Mouse (Mus musculus) limb, embryonic 15.5 days (tissue): ENCODE data around the gene Shmt2. TPM values are rescaled to one million over a fixed set of nuclear protein-coding genes. Genes with fewer than 3 reads are reported as not detected.
A peak's percentile ranks its signal among the peaks of the same experiment; 100 is the strongest.

Source experiments
- ATAC-seq: fragments of 200-750 bp; cut with Nextera tagmentation; 2 replicates; pipeline ENCODE4 v1.8.0; 2017; ENCODE audit warnings: low read depth, moderate TSS enrichment; ENCODE audit not compliant: insufficient number of reproducible peaks, low FRiP score, low TSS enrichment
- H3K27ac ChIP-seq: fragments of 300-500 bp; sonication (generic); 2 replicates; pipeline ENCODE4 v1.5.1; 2015; ENCODE audit warnings: moderate library complexity, mild to moderate bottlenecking, inconsistent platforms
- H3K27me3 ChIP-seq: fragments of 300-500 bp; sonication (generic); 2 replicates; pipeline ENCODE4 v1.6.1; 2015; ENCODE audit warnings: inconsistent platforms
- H3K36me3 ChIP-seq: fragments of 300-500 bp; sonication (generic); 2 replicates; pipeline ENCODE4 v1.6.1; 2015; ENCODE audit warnings: inconsistent platforms
- H3K4me1 ChIP-seq: fragments of 300-500 bp; sonication (generic); 2 replicates; pipeline ENCODE4 v1.6.1; 2015; ENCODE audit warnings: inconsistent platforms
- H3K4me2 ChIP-seq: fragments of 300-500 bp; sonication (generic); 2 replicates; pipeline ENCODE4 v1.6.1; 2015; ENCODE audit warnings: mild to moderate bottlenecking, inconsistent platforms
- H3K4me3 ChIP-seq: fragments of 300-500 bp; sonication (generic); 2 replicates; pipeline ENCODE4 v1.5.1; 2015; ENCODE audit warnings: mild to moderate bottlenecking, inconsistent platforms
- H3K9ac ChIP-seq: fragments of 300-500 bp; sonication (generic); 2 replicates; pipeline ENCODE4 v1.6.1; 2015; ENCODE audit warnings: inconsistent platforms
- H3K9me3 ChIP-seq: fragments of 300-500 bp; sonication (generic); 2 replicates; pipeline ENCODE4 v1.6.1; 2016; ENCODE audit warnings: inconsistent platforms
- WGBS: fragments of 180-500 bp; shearing (Covaris S2); methylation state at CpG from one replicate; pipeline ENCODE4 v1.1.7; 2015; 5-methylcytosine and 5-hydroxymethylcytosine counted together
- polyA plus RNA-seq: library from polyadenylated mRNA; unstranded; fragments of >200 nt; fragmentation: Nextera tagmentation; extraction: Ambion mirVana; gene quantifications from 2 replicates; pipeline ENCODE4 v1.2.1, GENCODE M21; 2015

The Shmt2 gene
- polyA plus RNA-seq: 112 and 122 TPM in 2 replicates

DNA sequence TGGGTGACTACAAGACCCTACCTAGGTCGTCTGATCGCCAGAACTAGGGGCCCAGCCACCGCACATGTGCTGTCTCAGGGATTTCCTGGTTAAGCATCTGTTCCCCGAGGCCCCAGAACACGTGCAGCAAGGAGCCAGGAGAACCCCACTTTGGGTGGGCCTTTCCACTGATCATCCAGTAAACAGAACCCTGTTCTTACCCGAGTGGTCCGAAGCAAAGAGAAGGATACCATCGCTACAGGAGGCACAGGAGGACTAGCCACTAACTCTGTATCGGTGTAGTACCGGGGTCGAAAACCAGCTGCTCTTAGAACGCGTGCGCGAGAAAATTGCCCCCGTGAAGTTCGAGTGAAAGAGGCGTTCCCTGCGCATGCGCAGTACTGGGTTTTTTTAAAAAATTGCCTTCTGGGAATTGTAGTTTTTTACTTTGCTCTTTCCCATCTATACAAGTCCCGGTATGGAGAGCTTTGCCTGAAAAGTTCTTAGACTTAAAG, at the start of gene Shmt2:
Gene Shmt2 (minus strand): TSS at position 357 of the 494 bp plus-strand sequence.
- Histone ChIP-seq H3K9me3 (no peaks in the 10 kb centered on the region), H3K36me3 (peaks cover 34% of the 10 kb centered on the region), H3K9ac (peak within 1 kb of the TSS; percentile 39), H3K4me1 (peaks cover 50% of the 10 kb centered on the region), H3K4me2 (peak within 1 kb of the TSS; percentile 77), H3K27me3 (peaks cover 35% of the 10 kb centered on the region), H3K27ac (peak within 1 kb of the TSS; percentile 47; the same call in 1 of the 2 replicates), H3K4me3 (peak within 1 kb of the TSS; percentile 58)
- peak; percentile 22; the same call in 1 of the 2 replicates for ATAC-seq
- under 1% methylated on average over 21 of the region's 21 CpGs for WGBS

GRCm38 (mm10) chr10:127570937-127571641, 48.8 kb upstream of the Shmt2 start:
- Histone ChIP-seq H3K36me3 (peaks cover 87% of the 10 kb centered on the region), H3K9ac (no peak overlapping the region), H3K9me3 (no peaks in the 10 kb centered on the region), H3K27ac (peak overlapping the region; percentile 47), H3K4me1 (peaks cover 6% of the 10 kb centered on the region; the same call in 1 of the 2 replicates), H3K4me3 (no peak overlapping the region), H3K4me2 (no peak overlapping the region), H3K27me3 (no peaks in the 10 kb centered on the region)
- ATAC-seq: no peak
- WGBS: 90% methylated on average over 17 of the region's 17 CpGs

DNA sequence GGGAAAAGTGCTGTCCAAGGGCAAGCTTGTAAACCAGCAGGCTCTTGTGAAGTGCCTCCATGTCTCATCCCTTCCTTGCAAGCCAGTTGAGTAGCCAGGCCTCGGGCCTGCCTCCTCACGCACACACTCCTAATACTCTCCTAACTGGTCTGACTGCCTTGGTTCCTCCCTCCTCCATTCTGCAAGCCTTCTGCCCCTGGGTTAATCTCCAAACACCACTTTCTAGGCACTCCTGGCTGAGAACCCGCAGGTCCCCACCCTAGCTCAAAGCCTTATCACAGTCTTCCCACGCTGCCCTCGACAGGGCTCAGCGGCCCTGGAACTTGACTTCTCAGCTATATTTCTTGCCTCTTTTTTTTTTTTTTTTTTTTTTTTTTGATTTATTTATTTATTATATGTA, 48.1 kb upstream of the Shmt2 start:
- H3K9me3 ChIP-seq: no peaks in the 10 kb centered on the region
- no peak overlapping the region for H3K4me3 ChIP-seq
- no peaks in the 10 kb centered on the region for H3K27me3 ChIP-seq
- peaks cover 6% of the 10 kb centered on the region; the same call in 1 of the 2 replicates for H3K4me1 ChIP-seq
- peaks cover 85% of the 10 kb centered on the region for H3K36me3 ChIP-seq
- H3K4me2 ChIP-seq: no peak overlapping the region
- 0 out of 2 replicates have a peak, but pooled peaks have one; percentile 12 for ATAC-seq
- peak overlapping the region; percentile 69 for H3K27ac ChIP-seq
- WGBS: 67% methylated on average over 6 of the region's 6 CpGs
- no peak overlapping the region; the same call in 1 of the 2 replicates for H3K9ac ChIP-seq

DNA sequence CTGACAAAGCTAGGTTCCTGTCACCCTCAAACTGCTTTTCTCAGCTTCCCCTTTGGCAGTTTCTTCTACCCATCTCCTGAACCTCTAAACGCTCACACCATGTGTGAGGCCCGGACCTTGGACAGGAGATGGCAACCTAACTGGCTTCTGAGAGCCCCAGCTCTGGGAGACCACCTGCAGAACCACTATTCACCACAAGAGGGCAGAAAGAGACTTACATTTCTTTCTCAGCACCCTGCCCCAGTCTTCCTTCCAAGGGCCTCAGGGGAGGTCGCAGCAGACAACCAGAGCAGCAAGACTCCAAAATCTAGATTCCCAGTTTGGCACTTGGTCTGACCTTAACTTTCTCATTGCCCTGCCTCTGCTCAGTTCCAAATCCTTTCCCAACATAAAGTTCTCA, 47.2 kb upstream of the Shmt2 start:
- H3K27ac ChIP-seq: peak overlapping the region; percentile 14; the same call in 1 of the 2 replicates
- ATAC-seq: no peak
- no peak overlapping the region for H3K9ac ChIP-seq
- H3K36me3 ChIP-seq: peaks cover 82% of the 10 kb centered on the region
- 27% methylated on average over 3 of the region's 3 CpGs for WGBS
- H3K4me3 ChIP-seq: no peak overlapping the region
- no peaks in the 10 kb centered on the region for H3K27me3 ChIP-seq
- no peaks in the 10 kb centered on the region for H3K9me3 ChIP-seq
- H3K4me1 ChIP-seq: peaks cover 9% of the 10 kb centered on the region
- no peak overlapping the region for H3K4me2 ChIP-seq

GRCm38 (mm10) chr10:127566553-127567326, 44.5 kb upstream of the Shmt2 start:
- Histone ChIP-seq H3K4me2 (no peak overlapping the region), H3K27me3 (no peaks in the 10 kb centered on the region), H3K36me3 (peaks cover 82% of the 10 kb centered on the region), H3K9me3 (no peaks in the 10 kb centered on the region), H3K4me1 (peaks cover 18% of the 10 kb centered on the region), H3K9ac (no peak overlapping the region), H3K4me3 (no peak overlapping the region), H3K27ac (no peak overlapping the region)
- 93% methylated on average over 28 of the region's 28 CpGs for WGBS
- no peak for ATAC-seq

DNA sequence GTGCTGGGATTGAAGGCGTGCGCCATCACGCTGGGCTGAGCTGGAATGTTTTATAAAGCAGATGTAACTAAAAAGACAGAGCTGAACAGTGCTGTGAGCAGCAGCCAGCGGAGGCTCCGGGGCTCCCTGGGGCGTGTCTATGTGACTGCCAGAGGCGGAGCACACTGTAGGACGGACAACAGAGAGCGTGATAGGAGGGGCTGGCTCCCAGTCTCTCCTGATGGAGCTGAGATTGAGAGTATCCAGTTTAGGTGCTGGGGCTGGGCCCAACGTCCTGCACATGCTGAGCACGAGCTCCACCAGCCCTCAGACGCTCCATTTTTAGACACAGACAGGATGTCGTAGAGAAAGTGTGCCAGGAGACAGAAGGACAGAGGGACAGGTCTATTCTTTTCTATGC, 42.1 kb upstream of the Shmt2 start:
- peaks cover 12% of the 10 kb centered on the region for H3K4me1 ChIP-seq
- no peaks in the 10 kb centered on the region for H3K9me3 ChIP-seq
- 49% methylated on average over 13 of the region's 13 CpGs for WGBS
- H3K36me3 ChIP-seq: peaks cover 90% of the 10 kb centered on the region
- H3K27me3 ChIP-seq: no peaks in the 10 kb centered on the region
- no peak overlapping the region for H3K9ac ChIP-seq
- peak overlapping the region; percentile 47 for H3K27ac ChIP-seq
- H3K4me2 ChIP-seq: no peak overlapping the region
- peak; percentile 56 for ATAC-seq
- no peak overlapping the region for H3K4me3 ChIP-seq

GRCm38 (mm10) chr10:127563840-127564239, 41.6 kb upstream of the Shmt2 start:
- Histone ChIP-seq H3K27me3 (no peaks in the 10 kb centered on the region), H3K27ac (peak overlapping the region; percentile 47), H3K9me3 (no peaks in the 10 kb centered on the region), H3K36me3 (peaks cover 90% of the 10 kb centered on the region), H3K4me2 (no peak overlapping the region), H3K9ac (no peak overlapping the region), H3K4me1 (peaks cover 12% of the 10 kb centered on the region), H3K4me3 (no peak overlapping the region)
- WGBS: 71% methylated on average over 8 of the region's 8 CpGs
- no peak for ATAC-seq

GRCm38 (mm10) chr10:127561145-127561544, 38.9 kb upstream of the Shmt2 start:
- no peak overlapping the region for H3K4me3 ChIP-seq
- ATAC-seq: no peak
- no peak overlapping the region for H3K4me2 ChIP-seq
- H3K4me1 ChIP-seq: peaks cover 12% of the 10 kb centered on the region
- no peak overlapping the region for H3K27ac ChIP-seq
- H3K27me3 ChIP-seq: no peaks in the 10 kb centered on the region
- no peak overlapping the region for H3K9ac ChIP-seq
- H3K9me3 ChIP-seq: no peaks in the 10 kb centered on the region
- peaks cover 94% of the 10 kb centered on the region for H3K36me3 ChIP-seq

DNA sequence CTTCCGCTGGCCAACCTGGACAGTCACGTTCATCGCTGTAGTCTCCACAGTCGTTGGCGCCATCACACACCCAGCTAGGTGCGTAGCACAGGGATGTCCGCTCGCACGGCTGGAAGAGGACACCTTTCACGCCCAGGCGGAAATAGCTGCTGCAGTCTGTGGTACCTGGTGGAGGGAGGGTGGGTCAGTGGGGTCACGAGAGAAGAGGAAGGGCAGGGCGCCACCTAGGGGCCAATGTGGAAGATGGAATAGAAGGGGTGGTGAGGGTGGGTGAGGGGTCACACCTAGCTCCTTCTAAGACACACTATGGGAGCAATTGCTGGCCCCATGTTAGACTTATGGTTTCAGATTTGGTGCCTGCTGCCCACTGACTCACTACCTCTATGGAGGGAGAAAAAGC, 35.2 kb upstream of the Shmt2 start:
- no peaks in the 10 kb centered on the region for H3K27me3 ChIP-seq
- no peak overlapping the region for H3K4me3 ChIP-seq
- no peak for ATAC-seq
- H3K4me1 ChIP-seq: no peaks in the 10 kb centered on the region
- H3K36me3 ChIP-seq: peaks cover 99% of the 10 kb centered on the region
- H3K9ac ChIP-seq: no peak overlapping the region
- H3K4me2 ChIP-seq: no peak overlapping the region
- WGBS: 89% methylated on average over 13 of the region's 13 CpGs
- no peaks in the 10 kb centered on the region for H3K9me3 ChIP-seq
- no peak overlapping the region for H3K27ac ChIP-seq

- Histone ChIP-seq H3K9me3 (no peaks in the 10 kb centered on the region), H3K4me1 (no peaks in the 10 kb centered on the region), H3K9ac (no peak overlapping the region), H3K27me3 (no peaks in the 10 kb centered on the region), H3K4me2 (no peak overlapping the region), H3K27ac (no peak overlapping the region), H3K36me3 (peaks cover 99% of the 10 kb centered on the region), H3K4me3 (no peak overlapping the region)
- 71% methylated on average over 18 of the region's 18 CpGs for WGBS
- ATAC-seq: no peak
Measured at GRCm38 (mm10) chr10:127555703-127556102, 33.5 kb upstream of the Shmt2 start.

GRCm38 (mm10) chr10:127549892-127550291, 27.6 kb upstream of the Shmt2 start:
- no peaks in the 10 kb centered on the region for H3K9me3 ChIP-seq
- H3K36me3 ChIP-seq: peaks cover 100% of the 10 kb centered on the region
- no peak overlapping the region for H3K4me2 ChIP-seq
- 86% methylated on average over 17 of the region's 17 CpGs for WGBS
- H3K4me3 ChIP-seq: no peak overlapping the region
- H3K27me3 ChIP-seq: no peaks in the 10 kb centered on the region
- ATAC-seq: no peak
- H3K4me1 ChIP-seq: no peaks in the 10 kb centered on the region
- no peak overlapping the region for H3K27ac ChIP-seq
- no peak overlapping the region for H3K9ac ChIP-seq

DNA sequence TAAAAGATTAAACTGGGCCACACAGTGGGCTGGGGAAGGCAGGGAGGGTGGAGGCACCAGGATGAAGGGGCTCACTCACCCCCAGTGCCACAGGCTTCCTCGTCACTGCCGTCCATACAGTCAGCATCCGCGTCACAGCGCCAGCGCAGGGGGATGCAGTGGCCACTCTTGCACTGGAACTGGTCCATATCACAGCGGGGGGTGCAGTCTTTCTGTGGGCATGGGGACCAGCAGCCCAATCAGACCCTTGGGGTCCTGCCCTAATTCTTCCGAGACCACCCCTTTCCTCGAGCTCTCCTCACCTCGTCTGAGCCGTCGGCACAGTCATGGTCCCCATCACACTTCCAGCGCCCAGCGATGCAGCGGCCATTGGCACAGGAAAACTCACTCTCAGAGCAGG, 26.0 kb upstream of the Shmt2 start:
- Histone ChIP-seq H3K9ac (no peak overlapping the region), H3K9me3 (no peaks in the 10 kb centered on the region), H3K27me3 (no peaks in the 10 kb centered on the region), H3K4me1 (no peaks in the 10 kb centered on the region), H3K36me3 (peaks cover 100% of the 10 kb centered on the region), H3K4me3 (no peak overlapping the region), H3K27ac (no peak overlapping the region), H3K4me2 (no peak overlapping the region)
- ATAC-seq: no peak
- 93% methylated on average over 15 of the region's 15 CpGs for WGBS
